Mouse (Mus musculus) megakaryocyte, embryonic 14.5 days (primary cell): ENCODE measurements at regions not wholly inside any gene's neighbourhood (a gene's known extent, or its start where the extent isn't known, plus 50 kb on each side); places are given as distances from the start of the nearest gene placed in this dataset.

Source experiments
- H3K27me3 ChIP-seq: replicated peaks from 2 replicates; pipeline ENCODE3; 2012; ENCODE audit warnings: inconsistent platforms
- H3K36me3 ChIP-seq: replicated peaks from 2 replicates; pipeline ENCODE3; 2012; ENCODE audit warnings: low read length, inconsistent platforms, mixed read lengths
- H3K4me1 ChIP-seq: 2 replicates; pipeline ENCODE4 v1.6.1; 2012; ENCODE audit warnings: inconsistent platforms
- H3K4me3 ChIP-seq: replicated peaks from 2 replicates; pipeline ENCODE3; 2012; ENCODE audit warnings: moderate library complexity, mild to moderate bottlenecking, inconsistent platforms
- H3K9me3 ChIP-seq: 2 replicates; pipeline ENCODE4 v1.6.1; 2012; ENCODE audit warnings: inconsistent platforms
- FLI1 ChIP-seq: IDR thresholded peaks from 2 replicates; pipeline ENCODE4 v1.6.1; 2012; ENCODE audit warnings: low read length, inconsistent platforms, mixed read lengths
- GATA1 ChIP-seq: IDR thresholded peaks from 3 replicates; pipeline ENCODE4 v1.6.1; 2012; ENCODE audit warnings: mixed read lengths, low read length, inconsistent platforms, borderline replicate concordance

- H3K9me3 ChIP-seq, result no peaks in the 10 kb centered on the region
- H3K4me1 ChIP-seq, result peaks cover 73% of the 10 kb centered on the region
- peak overlapping the region; percentile 92 for H3K4me3 ChIP-seq
- TF ChIP-seq GATA1, result no peak
- no peak for TF ChIP-seq FLI1
- H3K27me3 ChIP-seq, result peaks cover 47% of the 10 kb centered on the region
- H3K36me3 ChIP-seq, result no peaks in the 10 kb centered on the region
These were observed 61.2 kb downstream of the Pkdcc start for GRCm38 (mm10) chr17:83276000-83276891.

GRCm38 (mm10) chr17:83277117-83277947 is 62.2 kb downstream of the Pkdcc start:
- Histone ChIP-seq H3K36me3 (no peaks in the 10 kb centered on the region), H3K4me3 (peak overlapping the region; percentile 92), H3K4me1 (peaks cover 73% of the 10 kb centered on the region), H3K27me3 (peaks cover 54% of the 10 kb centered on the region), H3K9me3 (peaks cover 6% of the 10 kb centered on the region)
- TF ChIP-seq FLI1 (no peak), GATA1 (no peak)

DNA sequence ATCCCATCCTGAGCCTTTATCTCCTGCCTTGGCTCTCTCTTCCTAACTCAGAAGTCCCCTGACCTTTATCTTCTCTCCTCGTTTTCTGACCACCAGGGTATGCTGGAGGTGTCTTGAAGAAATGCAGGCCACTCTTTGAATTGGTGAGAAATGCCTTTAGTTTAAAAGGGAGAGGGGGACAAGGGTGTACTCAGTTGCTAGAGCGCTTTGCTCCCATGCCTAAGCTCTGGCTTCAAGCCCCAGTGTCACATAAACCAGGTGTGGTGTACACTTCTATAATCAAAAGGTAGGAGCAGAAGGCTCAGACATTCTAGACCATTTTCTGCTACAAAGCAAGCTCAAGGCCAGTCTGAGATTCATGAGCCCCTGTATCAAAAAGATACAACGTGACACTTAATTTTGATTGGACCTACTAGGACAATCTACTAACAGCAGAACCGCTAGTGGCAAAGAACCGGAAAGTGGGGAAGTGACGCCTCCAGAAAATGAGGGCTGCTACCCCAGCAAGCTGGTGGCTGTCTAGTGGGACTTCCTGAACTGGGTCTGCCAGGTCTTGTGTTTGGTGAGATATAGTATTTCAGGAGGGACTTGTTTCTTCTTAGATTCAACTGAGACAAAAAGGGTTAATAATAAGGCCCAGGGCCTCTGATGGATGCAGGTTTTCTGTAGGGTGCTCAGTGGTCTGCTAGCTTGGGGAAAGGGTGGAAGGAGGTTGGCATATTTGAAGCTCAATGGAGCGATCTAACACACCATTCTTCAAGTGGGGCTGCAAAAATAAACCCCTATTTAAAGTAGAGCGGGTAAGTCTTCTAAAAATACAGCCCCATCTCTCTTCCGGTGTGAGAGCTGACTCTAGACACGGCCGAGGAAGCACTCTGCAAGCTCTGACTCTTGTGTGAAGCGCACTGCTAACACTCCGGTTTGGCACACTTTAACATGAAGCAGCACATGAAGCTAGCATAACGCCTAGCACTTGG is 63.1 kb downstream of the Pkdcc start:
- peak overlapping the region; percentile 92 for H3K4me3 ChIP-seq
- peaks cover 6% of the 10 kb centered on the region for H3K9me3 ChIP-seq
- no peaks in the 10 kb centered on the region for H3K36me3 ChIP-seq
- TF ChIP-seq FLI1 (0 out of 2 replicates have a peak, but pooled peaks have one; percentile 67), GATA1 (no peak)
- H3K27me3 ChIP-seq, result peaks cover 47% of the 10 kb centered on the region
- peaks cover 65% of the 10 kb centered on the region for H3K4me1 ChIP-seq

DNA sequence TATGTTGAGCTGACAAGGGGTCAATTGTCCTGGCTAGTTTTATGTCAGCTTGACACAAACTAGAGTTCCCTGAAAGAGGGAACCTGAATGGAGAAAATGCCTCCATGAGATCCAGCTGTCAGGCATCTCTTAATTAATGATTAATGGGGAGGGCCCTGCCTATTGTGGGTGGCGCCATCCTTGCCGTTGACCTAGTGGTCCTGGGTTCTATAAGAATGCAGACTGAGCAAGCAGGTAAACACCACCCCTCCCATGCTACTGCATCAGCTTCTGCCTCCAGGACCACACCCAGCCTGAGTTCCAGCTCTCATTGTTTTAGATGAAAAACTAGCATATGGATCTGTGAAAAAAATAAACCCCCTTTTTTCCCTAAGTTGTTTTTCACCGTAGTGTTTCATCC is 67.4 kb upstream of the Eml4 start:
- Histone ChIP-seq H3K9me3 (peaks cover 6% of the 10 kb centered on the region), H3K4me3 (no peak overlapping the region), H3K36me3 (no peaks in the 10 kb centered on the region), H3K4me1 (peaks cover 34% of the 10 kb centered on the region), H3K27me3 (peaks cover 51% of the 10 kb centered on the region)
- TF ChIP-seq FLI1, result no peak
- no peak for TF ChIP-seq GATA1

DNA sequence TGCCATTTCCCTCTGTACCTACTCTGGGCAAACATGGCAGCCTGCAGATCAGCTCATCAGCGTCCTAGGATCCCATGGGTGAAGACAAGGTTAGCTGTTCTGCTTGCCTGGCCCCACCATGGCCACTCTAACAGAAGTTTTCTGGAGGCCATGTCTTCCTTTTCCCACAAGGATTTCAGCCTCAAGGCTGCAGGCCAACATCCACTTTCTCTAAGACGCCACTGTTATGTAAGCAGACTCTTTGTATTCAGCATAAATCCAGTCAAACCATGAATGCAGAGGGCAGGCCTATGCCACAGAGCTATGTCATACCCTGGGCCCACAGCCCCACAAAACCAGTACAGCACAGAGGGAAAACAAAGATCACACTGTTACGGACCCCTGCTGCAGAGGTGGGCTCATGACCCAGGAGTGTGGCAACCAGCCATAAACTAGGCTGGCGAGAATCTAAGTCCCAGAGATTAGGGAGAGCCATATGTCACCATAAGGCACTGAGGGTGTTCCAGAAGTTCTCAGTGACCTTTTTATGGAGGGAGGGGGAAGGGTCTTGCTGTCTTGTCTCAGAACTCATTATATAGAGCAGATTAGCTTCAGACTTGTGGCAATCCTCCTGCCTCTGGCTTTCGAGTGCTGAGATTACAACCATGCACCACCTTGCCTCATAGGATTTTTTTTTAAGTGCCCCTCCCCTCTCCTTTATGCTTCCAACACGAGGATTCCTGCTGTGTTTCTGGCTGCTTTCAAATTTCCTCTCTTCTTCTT is 63.2 kb upstream of the Eml4 start:
- TF ChIP-seq FLI1, result no peak
- TF ChIP-seq GATA1, result no peak
- H3K9me3 ChIP-seq, result no peaks in the 10 kb centered on the region
- no peak overlapping the region for H3K4me3 ChIP-seq
- peaks cover 54% of the 10 kb centered on the region for H3K27me3 ChIP-seq
- H3K36me3 ChIP-seq, result no peaks in the 10 kb centered on the region
- H3K4me1 ChIP-seq, result peaks cover 14% of the 10 kb centered on the region

DNA sequence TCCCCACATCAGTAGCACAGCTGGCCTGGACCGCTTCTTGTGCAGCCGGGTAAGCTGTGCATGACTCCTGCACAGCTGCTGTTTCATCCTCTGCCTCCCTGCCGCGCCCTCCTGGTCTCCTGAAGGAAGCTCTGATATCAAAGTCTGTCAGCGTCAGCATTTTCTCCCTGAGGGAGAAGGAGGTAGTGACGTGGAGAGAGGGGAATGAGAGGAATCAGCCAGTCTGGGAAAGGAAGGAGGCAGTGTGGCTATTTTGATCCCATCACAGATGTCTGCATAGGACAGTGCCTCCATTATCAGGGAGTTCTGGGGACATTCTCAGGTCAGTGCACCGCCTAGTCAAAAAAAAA is 62.6 kb upstream of the Eml4 start:
- H3K27me3 ChIP-seq, result peaks cover 54% of the 10 kb centered on the region
- peaks cover 14% of the 10 kb centered on the region for H3K4me1 ChIP-seq
- H3K36me3 ChIP-seq, result no peaks in the 10 kb centered on the region
- TF ChIP-seq FLI1, result no peak
- no peak for TF ChIP-seq GATA1
- no peak overlapping the region for H3K4me3 ChIP-seq
- H3K9me3 ChIP-seq, result no peaks in the 10 kb centered on the region

GRCm38 (mm10) chr17:83295526-83296238 is 55.0 kb upstream of the Eml4 start:
- H3K9me3 ChIP-seq, result no peaks in the 10 kb centered on the region
- H3K27me3 ChIP-seq, result peaks cover 22% of the 10 kb centered on the region
- TF ChIP-seq GATA1, result no peak
- TF ChIP-seq FLI1, result no peak
- H3K4me1 ChIP-seq, result peaks cover 15% of the 10 kb centered on the region
- H3K36me3 ChIP-seq, result no peaks in the 10 kb centered on the region
- no peak overlapping the region for H3K4me3 ChIP-seq

- H3K27me3 ChIP-seq, result peaks cover 21% of the 10 kb centered on the region
- no peak overlapping the region for H3K4me3 ChIP-seq
- no peaks in the 10 kb centered on the region for H3K36me3 ChIP-seq
- no peak for TF ChIP-seq FLI1
- TF ChIP-seq GATA1, result no peak
- peaks cover 26% of the 10 kb centered on the region for H3K4me1 ChIP-seq
- no peaks in the 10 kb centered on the region for H3K9me3 ChIP-seq
These were observed 53.2 kb upstream of the Eml4 start for GRCm38 (mm10) chr17:83297379-83298121.
